Mouse (Mus musculus): ENCODE data around the gene Cbfa2t2.

DNA sequence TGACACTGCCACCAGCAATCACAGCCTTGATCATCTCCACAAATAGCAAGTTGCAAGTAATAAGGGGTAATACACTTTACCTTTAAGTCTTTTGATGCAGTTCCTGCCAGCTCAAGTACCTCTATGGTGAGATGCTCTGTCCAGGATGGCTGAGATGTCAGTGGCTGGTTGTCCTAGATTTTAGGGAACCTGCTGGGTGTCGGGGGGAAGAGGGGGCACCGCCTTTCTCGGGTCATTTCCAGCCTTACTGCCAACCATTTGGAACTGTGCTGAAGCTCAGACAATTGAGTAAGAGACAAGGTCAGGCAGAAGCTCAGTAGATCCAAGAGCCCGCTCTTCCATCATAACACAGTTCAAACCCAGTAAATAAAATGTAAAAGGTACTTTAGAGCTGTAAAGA, 58.7 kb downstream of the Cbfa2t2 start:
- TF ChIP-seq CTCF (IDR thresholded peaks at IDR 0.05; ENCODE audit: low read depth) (no peak), EP300 (IDR thresholded peaks at IDR 0.05; ENCODE audit: low read depth) (no peak)
